Mouse (Mus musculus): ENCODE data around the gene Cyp4a31. TPM values are rescaled to one million over a fixed set of nuclear protein-coding genes. Genes with fewer than 3 reads are reported as not detected.
"Not testable (repeated sequence)": the region's sequence is repeated elsewhere in the genome, so short reads cannot be mapped to it uniquely, and the experiment has no call there.

Gene Cyp4a31
- 1 to 10 TPM; 5.1 to 5.9 TPM for total RNA-seq (2021)
- long read RNA-seq, experiment 1, partial matches to known transcripts, result 0 of 1 reads
- long read RNA-seq, experiment 1, other reads (novel, unspliced or antisense), result 1 of 1 reads
- long read RNA-seq, experiment 2, partial matches to known transcripts, result 1 of 6 reads
- long read RNA-seq, experiment 2, other reads (novel, unspliced or antisense), result 2 of 6 reads

DNA sequence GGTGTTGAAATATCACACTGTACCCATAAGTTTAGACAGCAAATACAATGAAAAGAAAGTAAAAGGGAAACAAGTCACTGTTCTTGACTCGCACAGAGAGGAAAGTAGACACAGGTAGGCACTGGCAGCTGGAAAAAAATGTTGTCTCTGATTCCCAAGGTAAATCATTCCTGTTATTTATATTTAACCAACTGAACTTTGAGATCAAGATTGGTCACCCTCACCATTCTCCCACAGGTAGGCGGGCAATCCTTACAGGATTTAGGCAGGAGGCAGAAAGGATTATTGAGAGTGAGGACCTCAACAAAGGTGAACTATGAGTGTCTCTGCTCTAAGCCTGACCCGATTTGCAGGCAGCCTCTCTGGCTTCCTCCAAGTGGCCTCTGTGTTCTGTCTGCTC is at the start of gene Cyp4a31:
Gene Cyp4a31 (plus strand): TSS at position 249 of the 400 bp plus-strand sequence.
- DNase-seq (ENCODE audit: low spot score in 2 of 2), result no peak

GRCm38 (mm10) chr4:115513964-115514363 is 49.5 kb upstream of the Cyp4a31 start:
- not testable (repeated sequence) for DNase-seq (ENCODE audit: low spot score in 2 of 2)

GRCm38 (mm10) chr4:115518000-115518399 is 45.4 kb upstream of the Cyp4a31 start, which contains the start of gene Cyp4a10:
Cyp4a10 (plus strand) TSS chr4:115518264.
- not testable (repeated sequence) for DNase-seq (ENCODE audit: low spot score in 2 of 2)

- no peak for DNase-seq (ENCODE audit: low spot score in 2 of 2)
These were observed 44.0 kb upstream of the Cyp4a31 start for GRCm38 (mm10) chr4:115519444-115519843.

GRCm38 (mm10) chr4:115521766-115522165 is 41.7 kb upstream of the Cyp4a31 start:
- DNase-seq (ENCODE audit: low spot score in 2 of 2), result no peak

GRCm38 (mm10) chr4:115545101-115545500 is 18.3 kb upstream of the Cyp4a31 start:
- no peak for DNase-seq (ENCODE audit: low spot score in 2 of 2)

GRCm38 (mm10) chr4:115546141-115546828 is 17.2 kb upstream of the Cyp4a31 start:
- DNase-seq (ENCODE audit: low spot score in 2 of 2), result no peak

GRCm38 (mm10) chr4:115552726-115553125 is 10.7 kb upstream of the Cyp4a31 start:
- no peak for DNase-seq (ENCODE audit: low spot score in 2 of 2)

- no peak for DNase-seq (ENCODE audit: low spot score in 2 of 2)
These were observed 7.9 kb upstream of the Cyp4a31 start for GRCm38 (mm10) chr4:115555513-115555912.

- DNase-seq (ENCODE audit: low spot score in 2 of 2), result no peak
These were observed 5.4 kb upstream of the Cyp4a31 start for GRCm38 (mm10) chr4:115557861-115558561.

DNA sequence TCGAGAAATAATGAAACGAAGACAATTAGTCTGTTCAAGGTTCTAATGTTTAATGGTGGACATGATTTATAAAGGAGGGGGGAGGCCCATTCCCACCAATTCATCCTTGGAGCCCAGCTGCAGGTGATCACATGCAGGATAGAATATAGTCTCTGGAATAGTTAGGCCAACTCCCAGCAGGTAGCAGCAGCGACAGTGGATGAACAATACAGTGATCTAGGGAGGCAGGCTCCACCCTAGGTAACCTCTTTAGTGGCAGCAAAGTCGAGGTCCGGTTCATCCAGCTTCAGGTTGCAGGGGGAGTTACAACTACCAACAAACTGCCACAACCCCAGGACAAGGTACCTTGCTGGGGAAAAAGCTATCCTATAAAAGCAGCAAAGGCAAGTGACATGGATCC is 2.2 kb upstream of the Cyp4a31 start:
- not testable (repeated sequence) for DNase-seq (ENCODE audit: low spot score in 2 of 2)

DNA sequence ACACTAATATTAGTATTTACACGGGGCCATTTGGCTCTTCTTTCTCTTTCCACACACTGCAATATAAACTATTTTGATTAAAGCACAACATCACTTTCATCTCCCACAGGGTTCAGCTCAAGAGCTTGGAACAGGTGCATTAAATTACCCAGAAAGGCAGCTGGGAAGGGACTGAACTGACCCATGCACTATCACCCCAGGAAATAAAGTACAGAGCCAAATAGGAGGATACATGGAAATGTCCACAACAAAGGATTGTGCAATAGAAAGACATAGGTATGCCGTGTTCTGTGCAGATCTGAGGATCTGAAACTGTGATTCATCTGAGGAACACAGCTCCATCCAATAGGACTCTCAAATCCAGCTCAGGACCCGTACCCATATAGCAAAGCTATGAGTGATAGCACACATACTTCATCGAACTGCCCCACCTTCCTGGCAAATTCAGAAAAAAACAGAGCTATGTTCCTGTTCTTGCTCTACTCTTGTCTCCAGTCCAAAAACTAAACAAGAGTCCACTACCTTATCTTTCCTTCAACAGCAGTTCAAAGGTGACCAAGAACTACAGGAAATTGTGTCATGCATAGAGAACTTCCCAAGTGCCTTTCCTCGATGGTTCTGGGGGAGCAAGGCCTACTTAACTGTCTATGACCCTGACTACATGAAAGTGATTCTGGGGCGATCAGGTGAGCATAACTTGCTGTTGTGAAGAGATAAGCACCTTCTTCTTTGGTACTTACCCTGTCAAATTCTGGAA is 1.2 kb downstream of the Cyp4a31 start:
- not testable (repeated sequence) for DNase-seq (ENCODE audit: low spot score in 2 of 2)

GRCm38 (mm10) chr4:115575255-115575654 is 11.8 kb downstream of the Cyp4a31 start:
- no peak for DNase-seq (ENCODE audit: low spot score in 2 of 2)

DNA sequence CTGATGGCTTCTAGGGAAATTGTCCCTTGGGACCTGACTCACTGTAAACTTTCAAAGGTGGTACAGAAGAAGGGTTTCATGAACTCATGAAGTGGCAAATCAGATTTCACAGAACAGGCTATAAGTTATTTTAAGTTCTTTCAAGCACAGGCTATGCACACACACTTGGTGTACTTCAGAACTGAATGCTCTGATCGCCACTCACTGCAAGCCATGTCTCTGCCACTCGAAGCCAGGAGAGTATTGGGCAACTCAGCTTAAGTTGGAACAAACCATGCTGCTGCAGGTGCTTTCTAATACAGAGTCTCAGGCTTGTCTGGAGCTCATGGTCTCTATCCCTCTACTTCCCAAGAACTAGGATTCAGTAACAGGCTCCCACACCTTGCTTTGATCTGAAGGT is 12.3 kb downstream of the Cyp4a31 start:
- DNase-seq (ENCODE audit: low spot score in 2 of 2), result no peak

GRCm38 (mm10) chr4:115583036-115583435 is 19.6 kb downstream of the Cyp4a31 start:
- no peak for DNase-seq (ENCODE audit: low spot score in 2 of 2)

DNA sequence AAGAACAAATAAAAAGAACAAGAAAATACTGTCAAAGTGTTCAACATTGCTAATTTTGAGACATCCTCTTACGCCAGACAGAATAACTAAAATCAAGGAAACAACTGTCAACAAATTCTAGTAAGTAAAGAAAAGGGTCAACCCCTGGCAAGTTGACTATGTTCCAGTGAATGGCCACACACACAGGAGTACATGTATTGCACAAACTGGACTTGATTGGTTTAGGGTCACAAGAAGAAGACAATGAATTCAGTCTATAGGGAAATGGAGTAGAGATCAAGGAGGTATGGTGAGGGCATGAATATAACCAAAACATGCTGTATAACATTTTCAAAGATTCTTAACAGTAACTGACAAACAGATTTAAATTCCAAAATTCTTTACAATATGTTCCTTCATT is 32.9 kb downstream of the Cyp4a31 start:
- DNase-seq (ENCODE audit: low spot score in 2 of 2), result no peak

DNA sequence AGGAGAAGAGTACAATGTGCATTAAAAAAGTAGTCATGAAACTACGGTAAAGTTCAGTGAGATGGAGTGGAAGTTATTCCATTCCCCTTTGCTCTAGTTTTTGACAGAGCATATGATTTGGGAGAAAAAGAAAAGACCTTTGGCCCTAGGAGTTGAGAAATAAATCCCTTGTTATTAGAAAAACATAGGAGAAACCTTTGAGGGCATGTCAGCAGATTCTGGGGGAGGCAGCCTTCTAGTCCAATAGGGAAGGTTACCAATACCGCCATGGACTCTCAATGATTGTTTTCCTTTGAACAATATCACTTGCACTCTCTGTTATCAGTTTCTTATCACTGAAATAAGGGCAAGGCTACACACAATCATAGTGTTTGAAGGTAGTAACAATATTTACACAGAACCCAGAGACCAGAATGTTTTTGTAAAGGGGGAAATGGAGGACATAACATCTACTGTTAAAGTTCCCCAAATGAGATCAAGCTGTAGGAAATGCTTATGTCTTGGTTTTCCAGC is 33.4 kb downstream of the Cyp4a31 start:
- no peak for DNase-seq (ENCODE audit: low spot score in 2 of 2)

- not testable (repeated sequence) for DNase-seq (ENCODE audit: low spot score in 2 of 2)
These were observed 37.2 kb downstream of the Cyp4a31 start, which contains the start of gene Cyp4a32 for GRCm38 (mm10) chr4:115600611-115601010. Cyp4a32 (plus strand) TSS chr4:115600969.

DNA sequence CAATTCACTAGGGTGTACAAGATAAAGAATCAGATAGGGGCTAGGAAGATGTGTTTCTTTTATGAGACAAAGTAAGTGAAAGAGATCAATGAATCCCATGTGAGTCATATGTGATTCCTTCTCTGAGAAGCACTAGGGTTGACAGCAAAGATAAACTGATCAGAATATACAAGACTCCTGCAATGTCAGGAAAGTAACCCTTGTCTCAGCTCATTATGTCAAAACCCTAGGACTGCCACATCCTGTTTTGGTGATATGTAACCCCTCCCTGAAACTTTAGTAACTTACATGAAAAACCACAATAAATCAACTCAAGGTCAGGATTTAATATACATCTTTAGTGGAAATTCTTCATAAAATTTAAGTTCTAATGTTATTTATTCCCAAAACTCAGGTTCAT is 50.6 kb downstream of the Cyp4a31 start:
- no peak for DNase-seq (ENCODE audit: low spot score in 2 of 2)

GRCm38 (mm10) chr4:115625560-115625959 is 62.1 kb downstream of the Cyp4a31 start:
- DNase-seq (ENCODE audit: low spot score in 2 of 2), result not testable (repeated sequence)
